Mouse (Mus musculus) urinary bladder, postnatal 25 days (tissue): ENCODE data around the gene Wipi1.
A peak's percentile ranks its signal among the peaks of the same experiment; 100 is the strongest.
"Not testable (repeated sequence)": the region's sequence is repeated elsewhere in the genome, so short reads cannot be mapped to it uniquely, and the experiment has no call there.

Experiments
- DNase-seq: peaks from one replicate; pipeline ENCODE4 v3.0.0; 2022; ENCODE audit warnings: low spot score

The Wipi1 gene

DNA sequence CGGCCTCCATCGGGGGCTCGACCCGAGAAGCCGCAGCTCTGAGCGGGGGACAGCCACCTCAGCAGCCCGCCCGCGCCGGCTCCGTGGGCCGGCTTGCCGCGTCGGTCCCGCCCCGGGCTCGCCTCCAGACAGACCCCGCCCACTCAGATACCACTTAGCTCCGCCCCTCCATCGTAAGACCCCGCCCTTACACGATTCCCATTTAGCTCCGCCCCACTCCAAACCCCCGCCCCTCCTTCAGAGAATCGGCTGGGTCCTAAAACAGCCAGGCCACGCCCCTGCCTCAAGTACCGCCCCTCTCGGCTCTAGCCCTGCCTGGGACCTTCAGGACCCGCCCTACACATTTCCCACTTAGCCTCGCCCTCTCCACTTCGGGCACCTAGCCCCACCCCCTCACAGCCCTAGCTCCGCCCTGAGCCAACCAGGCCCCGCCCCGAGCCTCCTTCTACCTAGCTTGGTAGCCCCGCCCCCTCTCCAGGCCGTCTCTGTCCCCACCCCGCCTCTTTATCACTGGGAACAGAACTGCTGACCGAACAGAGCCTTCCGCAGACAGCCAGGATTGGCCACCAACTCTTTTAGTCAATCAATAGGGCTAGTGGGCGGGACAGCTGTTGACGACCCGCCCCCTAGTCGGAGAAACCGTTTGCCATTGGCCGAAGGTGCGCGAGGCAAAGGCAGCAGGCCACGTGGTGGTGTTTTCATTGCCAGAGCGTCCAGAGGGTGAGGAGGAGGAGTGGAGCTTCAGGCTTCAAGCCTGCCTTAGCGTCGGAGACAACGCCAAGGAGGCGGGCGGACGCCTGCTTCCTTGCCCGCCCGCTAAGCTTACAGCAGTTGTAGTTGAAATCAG, at the start of gene Wipi1:
Gene Wipi1 (minus strand): TSS at position 665 of the 847 bp plus-strand sequence.
- DNase-seq, result peak; percentile 99

DNA sequence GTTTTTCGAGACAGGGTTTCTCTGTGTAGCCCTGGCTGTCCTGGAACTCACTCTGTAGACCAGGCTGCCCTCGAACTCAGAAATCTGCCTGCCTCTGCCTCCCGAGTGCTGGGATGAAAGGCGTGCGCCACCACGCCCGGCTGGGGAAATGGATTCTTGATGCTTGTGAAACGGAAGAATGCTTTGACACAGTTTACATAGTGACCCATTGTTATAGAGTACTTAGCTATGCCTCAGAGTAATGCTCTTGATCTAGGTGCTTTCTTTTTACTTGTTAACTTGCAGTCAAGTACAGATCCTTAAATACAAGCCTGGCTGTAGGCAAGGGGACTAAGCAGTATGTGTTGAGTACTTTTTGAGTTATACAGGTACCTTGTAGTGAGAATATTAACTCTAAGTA, 48.8 kb upstream of the Wipi1 start:
- DNase-seq, result not testable (repeated sequence)

DNA sequence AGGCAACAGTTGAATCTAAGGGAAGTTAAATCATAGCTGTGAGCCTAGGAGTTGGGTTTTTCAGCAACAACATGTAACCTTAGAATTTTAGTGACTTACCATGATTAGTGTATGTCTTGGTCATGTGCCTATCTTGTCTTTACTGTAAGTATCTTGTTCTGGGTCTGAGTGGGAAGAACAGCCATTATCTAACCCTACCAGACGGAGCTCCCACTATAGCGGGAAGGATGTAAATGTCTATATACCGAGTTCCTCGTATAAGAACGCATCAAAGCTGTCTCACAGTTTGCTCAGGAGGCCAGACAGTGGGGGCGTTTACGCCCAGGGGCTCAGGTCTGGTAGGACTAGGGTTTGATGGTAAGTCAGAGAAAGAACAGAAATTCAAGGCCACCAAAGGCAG, 44.5 kb upstream of the Wipi1 start:
- DNase-seq, result no peak

DNA sequence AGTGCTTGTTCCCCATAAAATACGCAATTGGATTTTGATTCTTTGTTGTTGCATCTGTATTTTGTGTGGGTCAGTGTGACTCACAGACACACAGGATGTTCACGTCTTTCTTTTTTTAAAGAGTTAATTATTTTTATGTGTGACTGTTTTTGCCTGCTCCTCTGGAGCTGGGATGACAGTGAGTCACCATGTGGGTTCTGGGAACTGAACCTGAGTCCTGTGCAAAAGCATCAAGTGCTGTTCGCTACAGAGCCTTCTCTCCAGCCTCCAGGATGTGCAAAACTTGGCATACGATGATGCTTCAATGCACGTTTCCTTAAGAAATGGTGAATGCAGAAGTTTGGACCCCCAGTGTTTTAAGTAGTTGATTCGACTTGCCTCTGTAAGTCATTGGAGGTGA, 42.8 kb upstream of the Wipi1 start:
- DNase-seq, result no peak

DNA sequence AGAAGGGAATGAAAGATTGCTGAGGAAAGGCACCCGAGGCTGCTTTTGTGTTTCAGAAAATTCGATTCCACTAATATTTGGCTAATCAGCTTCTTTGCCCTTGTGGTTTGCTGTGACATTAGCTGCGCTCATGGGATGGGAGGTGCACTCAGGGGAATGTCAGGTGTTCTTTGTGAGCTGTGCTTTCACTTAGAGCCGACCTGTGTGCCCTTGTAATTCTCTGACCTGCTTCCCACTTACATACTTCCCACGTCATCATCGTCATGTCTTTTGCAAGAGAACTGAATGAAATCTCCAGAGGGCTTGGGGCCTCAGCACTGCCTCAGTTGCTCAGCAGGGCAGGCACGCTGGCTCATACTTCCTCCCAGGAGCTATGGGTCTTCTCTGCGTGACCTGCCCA, 41.4 kb upstream of the Wipi1 start:
- no peak for DNase-seq

DNA sequence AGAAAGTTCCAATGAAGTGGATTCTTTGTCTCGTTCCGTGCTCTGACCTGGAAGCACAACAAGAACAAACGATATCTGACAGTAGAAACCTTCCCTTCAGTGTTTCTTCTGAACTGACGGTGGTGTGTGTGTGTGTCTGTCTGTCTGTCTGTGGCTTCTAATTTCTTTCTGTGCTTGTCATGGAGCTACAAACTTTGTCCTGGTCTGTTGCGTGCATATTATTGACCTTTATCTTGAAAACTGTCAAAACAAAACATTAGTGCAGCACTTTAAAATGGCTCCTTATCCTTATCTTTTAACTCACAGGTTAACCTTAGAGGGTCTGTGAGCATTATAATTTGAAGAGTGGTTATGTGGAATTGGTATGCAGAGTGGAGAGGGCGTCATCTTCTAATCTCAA, 40.7 kb upstream of the Wipi1 start:
- DNase-seq, result no peak

DNA sequence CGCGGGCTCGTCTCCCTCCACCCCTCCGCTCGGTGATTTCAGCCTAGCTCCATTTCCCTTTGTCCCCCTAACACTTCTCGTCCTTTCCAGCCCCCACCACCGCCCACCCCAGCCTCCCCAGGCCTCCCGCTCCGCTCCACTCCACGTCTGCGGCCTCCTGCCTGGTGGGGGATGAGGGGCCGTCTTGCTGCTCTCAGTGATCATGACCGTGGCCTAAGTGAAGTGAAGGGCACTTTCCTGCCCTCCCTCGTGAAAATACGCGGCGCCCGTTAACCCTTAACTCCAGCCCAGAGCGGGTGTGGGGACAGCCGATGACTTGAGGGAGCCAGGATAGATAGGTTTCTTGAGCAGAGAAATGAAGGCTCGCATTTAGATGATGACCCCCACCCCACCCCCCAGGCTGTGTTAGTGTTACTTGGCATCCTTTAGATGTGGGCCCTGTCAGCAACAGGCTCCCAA, 39.8 kb upstream of the Wipi1 start:
- peak; percentile 19 for DNase-seq

DNA sequence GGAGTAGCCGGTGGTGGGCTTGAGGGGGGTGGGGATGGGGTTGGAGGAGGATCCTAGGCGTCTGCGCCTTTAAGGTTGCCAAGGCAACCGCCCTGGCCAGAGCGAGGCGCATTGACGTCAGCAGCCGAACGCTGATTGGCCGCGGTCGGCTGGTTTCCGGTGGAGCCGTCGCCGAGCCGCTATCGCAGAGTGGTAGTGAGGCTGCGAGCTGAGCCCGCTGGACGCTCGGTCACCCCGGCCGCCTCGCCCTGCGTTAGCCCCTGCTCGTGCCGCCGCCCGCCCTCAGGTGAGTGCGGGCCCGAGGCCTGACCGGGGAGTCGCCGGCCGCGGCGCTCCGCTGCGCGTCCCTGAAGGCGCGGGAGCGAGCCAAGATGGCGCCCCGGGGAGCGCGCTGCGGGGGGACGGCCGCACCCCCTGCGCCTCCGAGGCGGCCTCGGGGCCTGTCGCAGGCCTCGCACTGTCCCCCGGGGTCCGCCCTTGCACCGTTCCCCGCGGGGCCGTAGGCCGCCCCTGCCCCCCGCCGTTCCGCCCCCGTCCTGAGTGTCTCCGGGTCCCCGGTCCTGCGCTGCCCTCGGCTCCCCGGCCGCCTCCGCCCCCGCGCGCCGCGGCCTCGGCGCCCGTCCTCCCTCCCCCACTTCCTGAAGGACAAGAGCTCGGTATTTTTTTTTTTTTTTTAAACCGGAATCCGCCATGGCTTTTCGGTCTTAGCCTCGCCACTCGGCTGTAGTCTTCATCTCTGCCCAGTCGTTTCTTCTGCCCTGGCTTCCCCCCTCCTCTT, 39.2 kb upstream of the Wipi1 start:
- DNase-seq, result peak; percentile 87

DNA sequence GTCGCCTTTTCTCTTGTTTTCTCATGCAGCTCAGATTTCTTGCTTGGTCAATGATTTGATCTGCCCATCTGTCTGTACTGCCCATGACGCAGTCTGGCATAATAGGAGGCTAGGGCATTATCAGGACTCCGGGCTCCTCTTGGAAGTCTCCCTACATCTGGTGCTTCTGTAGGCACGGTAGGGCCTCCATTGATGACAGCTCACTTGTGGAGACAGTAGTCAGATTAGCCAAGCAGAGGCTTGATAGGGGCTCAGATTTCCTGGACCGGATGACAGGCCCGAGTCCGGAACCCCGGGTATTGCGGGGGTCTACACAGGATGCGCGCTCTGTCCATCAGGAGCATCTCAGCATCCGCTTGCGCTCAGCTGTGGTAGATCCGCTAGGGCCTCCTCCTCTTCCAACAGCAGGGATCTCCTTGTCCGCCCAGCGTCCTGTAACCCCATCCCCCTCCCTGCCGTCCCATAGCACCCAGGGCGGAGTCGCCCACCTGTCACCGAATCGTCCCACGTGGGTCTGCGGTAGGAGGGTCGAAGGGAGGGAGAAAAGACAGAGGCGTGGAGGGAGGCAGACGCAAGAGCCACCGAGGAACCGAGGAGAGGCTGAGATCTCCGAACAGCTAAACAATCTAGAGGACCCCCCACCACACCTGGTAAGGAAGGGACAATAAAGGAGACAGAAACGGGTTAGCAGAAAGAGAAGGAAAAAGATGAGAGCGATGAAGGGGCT, 38.4 kb upstream of the Wipi1 start:
- DNase-seq, result peak; percentile 52

DNA sequence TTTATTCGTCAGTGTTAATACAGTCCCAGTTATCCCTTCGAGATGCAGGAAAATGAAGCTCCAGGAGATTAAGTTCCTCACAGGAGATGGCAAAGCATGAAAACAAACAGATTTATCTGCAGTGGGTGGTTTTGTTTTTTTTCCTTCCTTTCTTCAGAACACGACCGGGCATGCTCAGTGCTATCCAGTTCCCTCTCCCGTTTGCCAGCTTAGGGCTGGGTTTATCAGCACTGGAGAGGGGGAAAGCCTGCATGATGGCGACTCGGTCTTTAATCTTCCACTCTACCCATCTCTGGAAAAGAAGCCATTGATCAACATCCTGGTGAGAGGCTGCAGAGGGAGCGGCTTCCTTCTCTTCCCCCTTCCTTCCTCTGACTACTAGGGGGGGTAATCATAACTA, 37.4 kb upstream of the Wipi1 start, which contains the start of gene Prkar1a:
Gene Prkar1a (plus strand): TSS at position 200 of the 400 bp plus-strand sequence.
- no peak for DNase-seq

DNA sequence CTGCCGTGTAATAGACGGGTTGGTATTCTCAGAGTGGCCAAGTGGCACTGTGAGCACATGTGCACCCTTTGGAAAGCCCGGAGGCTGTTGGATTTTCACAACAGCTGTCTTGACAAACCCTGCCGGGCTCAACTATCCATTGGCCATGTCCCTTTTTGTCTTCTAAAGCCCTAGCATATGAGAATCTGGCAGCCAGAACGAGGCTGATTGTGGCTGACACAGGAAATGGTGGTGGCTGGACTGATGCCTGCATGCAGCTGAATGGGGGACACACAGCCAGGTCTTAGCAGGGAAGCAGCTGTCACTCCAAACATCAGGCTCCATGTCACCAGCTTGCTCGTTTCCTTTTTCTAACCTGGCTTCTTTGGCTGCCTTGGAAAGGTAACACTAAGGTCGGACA, 36.7 kb upstream of the Wipi1 start:
- DNase-seq, result no peak

DNA sequence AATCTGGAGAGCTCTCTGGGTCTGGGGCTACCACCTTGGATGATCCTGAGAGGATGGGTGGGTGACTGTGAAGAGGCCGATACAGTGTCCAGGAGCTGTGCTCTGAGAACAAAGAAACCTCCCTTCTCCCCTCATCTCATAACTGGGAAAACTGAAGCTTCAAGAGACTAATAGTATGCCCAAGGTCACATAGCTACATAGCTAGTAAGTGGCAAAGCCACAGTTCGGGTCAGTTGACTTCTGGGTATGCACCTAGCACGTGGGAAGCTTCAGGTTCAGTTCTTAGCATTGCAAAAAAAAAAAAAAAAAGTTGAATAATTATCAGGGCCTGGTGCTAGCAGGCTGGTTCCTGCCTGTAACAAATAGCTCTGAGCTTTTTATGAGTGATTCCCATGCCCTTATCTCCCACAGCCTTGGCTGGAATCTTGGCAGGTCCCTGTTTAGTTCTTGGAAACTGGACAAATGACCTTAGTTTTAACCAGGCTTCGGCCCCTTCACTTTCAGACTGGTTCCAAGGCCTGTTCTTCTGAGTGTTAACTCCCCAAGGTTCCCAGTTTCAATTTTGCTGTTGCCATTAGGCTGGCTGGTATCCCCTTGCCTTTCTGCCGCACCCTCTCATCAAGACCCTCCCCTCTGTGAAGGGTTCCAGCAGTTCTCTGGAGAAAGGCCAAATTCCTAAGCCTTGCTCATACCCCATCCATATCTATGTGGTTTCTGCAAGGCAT, 29.9 kb upstream of the Wipi1 start:
- DNase-seq, result no peak

DNA sequence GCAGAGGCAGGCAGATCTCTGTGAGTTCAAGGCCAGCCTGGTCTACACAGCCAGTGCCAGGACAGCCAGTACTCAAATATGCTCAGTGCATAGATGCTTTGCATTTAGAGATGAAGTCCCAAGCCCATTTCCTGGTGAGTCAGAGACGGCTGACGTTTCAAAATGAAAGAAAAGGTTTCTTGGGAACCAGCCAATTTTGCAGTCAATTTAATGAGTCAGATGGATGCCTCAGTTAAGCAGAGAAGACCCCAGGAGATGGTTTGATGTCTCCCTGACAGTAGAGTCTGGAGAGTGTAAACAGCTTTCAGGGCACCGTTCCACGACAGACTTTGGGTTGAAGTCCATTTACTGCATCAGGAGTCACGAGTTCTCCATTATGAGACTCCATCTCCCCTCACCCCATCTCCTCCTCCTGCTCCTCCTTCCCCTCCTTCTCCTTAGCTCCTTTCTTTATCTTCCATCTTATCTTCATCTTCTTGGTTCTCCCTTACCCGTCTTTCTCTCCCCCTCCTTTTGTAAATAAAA, 24.2 kb upstream of the Wipi1 start:
- no peak for DNase-seq

DNA sequence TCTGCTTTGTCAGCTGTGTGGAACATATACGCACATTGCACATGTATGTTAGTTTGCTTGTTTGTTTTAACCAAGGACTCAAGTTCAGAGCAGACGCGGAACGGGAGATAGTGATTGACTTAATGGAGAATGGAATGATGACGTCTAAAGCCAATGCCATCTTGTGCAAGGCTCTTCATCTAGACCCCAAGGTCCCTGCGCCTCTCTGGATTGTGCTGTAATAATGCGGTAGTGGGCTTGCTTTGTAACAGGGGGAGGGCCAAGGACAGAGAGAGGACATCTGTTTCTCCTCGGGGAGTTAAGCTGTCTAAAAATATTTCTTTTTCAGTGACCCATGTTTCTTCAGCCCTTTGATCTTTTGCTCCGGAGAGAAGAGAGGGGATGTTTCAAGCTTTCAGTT, 23.2 kb upstream of the Wipi1 start:
- no peak for DNase-seq

DNA sequence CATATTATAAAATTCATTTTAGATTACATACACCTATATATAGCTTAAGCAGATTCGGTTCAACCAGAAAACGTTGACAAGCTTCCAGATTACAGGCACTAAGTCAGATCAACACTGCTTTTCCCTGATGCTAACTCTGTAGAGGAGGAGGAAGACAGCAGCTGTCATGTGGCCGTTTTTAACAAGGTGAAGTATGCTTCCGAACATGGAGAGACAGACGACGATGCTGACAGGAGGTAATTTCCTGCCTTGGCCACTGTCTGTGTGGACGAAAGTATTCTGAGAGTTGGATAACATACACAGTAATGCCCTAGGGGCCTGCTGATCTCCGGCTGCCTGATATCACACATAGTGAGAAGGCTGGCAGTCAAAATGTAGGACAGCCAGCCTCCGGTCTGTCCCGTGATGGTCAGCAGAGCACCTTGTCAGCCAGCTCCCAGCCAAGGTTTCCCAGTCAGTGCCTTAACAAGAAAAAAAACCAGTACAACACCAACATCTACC, 17.3 kb upstream of the Wipi1 start:
- no peak for DNase-seq

DNA sequence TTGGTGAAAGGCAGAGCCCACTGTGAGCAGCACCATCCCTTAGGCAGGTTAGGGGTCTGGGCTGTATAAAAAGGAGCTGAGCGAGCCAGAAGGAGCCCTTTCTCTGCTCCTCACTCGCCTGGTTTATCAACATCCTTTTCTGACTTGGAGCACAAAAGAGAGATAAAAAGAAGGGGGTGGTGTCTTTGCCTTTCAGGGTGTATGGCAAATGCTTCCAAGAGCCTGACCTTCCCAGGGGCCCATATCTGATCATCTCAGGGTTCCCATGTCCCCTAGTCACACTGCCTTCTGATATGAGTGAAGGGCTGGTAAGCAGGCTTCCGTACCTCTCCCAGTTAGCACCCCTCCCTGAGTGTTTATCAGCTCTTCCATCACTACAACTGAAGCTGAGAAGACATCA, 16.3 kb upstream of the Wipi1 start:
- no peak for DNase-seq

DNA sequence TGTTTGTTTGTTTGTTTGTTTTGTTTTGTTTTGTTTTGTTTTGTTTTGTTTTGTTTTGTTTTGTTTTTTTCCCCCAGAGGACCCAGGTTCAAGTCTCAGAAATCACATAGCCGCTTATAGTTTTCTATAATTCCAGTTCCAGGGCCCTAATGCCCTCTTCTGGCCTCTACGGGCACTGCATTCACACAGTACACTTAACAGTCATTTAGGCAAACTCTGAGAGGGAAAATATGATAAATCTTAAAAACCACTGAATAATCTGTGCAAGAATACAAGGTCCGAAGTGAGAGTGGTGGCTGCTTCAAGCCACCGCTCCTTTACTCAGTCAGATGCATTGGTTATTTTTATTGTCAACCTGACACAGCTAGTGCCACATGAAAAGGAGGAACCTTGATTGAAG, 15.9 kb upstream of the Wipi1 start:
- DNase-seq, result no peak

DNA sequence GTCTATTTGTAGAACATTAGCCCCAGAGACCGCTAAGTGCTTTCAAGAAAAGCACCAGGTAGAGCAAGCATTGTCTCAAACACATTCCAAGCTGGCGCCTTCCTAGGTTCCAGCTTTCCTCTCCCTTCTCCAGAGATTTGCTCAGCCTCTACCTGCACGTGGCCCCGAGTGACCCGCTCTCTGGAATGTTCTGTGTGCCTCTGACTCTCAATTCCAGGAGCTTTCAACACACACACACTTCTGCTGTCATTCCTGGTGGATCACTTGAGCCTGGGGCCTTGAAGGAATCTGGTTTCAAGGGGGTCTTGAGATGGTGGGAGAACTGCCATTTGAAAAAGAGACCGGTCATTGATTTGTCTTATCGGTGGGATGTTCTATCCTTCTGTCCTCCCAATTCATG, 11.5 kb upstream of the Wipi1 start:
- DNase-seq, result no peak

DNA sequence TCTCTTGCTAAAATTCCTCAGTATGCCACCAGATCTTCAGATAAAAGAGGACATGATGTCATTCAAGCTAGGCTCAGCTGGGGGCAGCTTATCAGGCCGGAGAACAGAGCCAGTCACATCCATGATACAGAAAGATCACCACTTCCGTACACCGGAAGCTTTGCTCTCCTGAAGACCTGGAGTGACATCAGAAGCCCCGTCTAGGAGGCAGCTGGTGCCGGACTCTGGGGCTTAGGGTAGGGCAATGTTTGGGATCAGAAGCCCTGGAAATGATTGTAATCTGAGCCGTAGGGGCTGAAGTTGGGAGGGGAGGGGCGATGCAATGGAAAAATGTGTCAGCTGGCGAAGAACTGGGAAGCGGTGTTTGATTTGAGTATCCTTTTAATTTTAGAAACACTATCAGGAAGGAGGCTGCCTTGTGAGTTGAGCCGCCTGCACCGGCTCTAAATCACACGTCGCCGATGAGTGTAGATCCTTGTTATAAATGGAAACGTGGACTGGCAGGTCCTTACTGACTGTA, 10.8 kb upstream of the Wipi1 start:
- no peak for DNase-seq

DNA sequence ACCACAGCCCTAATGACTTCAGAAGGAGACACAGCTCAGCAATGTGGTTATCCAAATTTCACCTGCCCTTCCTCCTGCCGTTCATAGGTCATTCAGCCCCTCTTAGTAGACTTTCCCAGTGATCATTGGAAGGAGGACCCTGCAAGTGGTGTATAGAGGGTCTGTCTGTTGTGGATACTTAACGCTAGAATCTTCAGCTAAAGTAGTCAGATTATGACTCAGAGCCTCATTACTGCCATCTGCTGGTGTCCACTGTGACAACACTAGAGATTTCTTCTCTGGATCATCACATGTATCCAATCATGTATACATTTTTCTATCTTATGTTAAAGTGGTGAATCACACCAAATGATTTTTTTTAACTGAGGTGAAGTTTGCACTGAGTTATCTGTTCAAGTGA, 9.4 kb upstream of the Wipi1 start:
- peak; percentile 60 for DNase-seq

DNA sequence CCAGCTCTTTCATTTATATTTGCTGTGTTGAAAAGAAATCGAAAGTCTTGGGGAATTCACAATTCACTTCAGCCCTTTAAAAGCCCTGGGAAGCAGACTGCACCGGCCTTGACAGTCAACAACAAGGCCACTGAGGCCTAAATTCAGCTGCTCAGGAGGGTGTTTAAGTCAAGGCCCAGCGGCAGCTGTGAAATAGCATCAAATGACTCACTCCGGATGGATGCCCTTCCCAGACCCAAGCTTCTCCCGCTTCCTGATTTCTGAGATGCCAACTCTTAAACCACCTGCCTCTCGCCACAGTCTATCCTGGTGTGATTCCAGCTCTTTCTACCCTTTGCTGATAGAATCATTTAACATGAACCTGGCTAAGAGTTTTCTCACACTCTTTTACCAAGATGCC, 8.6 kb upstream of the Wipi1 start:
- no peak for DNase-seq
